Mouse (Mus musculus) kidney, postnatal 14 days (tissue): ENCODE results near the gene Colgalt2.
A peak's percentile ranks its signal among the peaks of the same experiment; 100 is the strongest.

ENCODE experiments used
- DNase-seq: peaks from one replicate; pipeline ENCODE4 v3.0.0; 2022; ENCODE audit warnings: mixed read lengths

Gene Colgalt2

GRCm38 (mm10) chr1:152538817-152539216, 139.2 kb downstream of the Colgalt2 start:
- peak; percentile 60 for DNase-seq

DNA sequence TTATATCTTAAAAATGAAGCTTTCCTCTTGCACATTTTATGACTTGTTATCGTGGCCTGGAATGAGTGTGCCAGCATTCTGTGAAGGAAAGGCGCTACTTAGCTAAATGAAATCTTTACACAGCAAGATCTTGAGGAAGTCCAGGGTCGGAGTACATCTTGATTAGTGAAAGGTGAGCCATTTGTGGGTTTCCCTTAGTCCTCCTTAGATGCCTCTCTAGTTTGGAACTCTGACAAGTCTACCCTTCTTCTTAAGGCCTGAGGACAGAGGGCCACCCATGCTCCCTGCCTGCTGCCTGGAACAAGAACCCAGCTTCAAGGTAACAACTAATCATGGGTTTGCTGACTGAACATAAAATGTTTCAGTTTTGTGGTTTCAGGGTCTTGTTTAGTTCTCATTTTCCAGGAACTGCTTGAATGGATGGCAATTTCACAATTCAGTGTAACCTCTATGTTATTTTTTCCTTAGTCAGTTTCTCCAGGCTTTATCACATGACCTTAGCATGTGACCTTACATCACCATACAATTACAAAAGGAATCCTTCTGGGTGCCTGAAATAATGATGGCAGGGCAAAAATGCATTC, 140.8 kb downstream of the Colgalt2 start:
- DNase-seq: no peak

- no peak for DNase-seq
Observed at GRCm38 (mm10) chr1:152542747-152543378, 143.2 kb downstream of the Colgalt2 start.

GRCm38 (mm10) chr1:152543449-152544159, 144.0 kb downstream of the Colgalt2 start:
- no peak for DNase-seq

- DNase-seq: peak; percentile 31
Observed at GRCm38 (mm10) chr1:152549061-152549738, 149.6 kb downstream of the Colgalt2 start.

DNA sequence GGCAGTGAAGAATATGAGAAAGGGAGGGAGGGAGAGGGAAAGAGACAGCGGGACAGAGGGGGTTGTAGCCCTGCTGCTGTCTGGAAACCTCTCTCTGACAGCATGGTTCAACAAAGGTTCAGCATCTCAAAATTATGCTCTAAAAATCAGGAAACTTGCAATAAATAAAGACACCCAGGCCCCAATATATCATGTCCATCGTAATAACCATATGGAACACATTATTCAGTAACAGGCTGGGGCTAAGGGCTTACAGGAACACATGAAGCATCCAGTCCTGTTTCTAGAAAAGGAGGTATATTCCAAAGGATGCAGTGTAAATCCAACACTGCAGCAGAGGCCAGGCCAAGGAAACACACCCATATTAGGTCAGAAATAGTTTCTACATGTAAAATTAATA, 150.9 kb downstream of the Colgalt2 start:
- DNase-seq: no peak

DNA sequence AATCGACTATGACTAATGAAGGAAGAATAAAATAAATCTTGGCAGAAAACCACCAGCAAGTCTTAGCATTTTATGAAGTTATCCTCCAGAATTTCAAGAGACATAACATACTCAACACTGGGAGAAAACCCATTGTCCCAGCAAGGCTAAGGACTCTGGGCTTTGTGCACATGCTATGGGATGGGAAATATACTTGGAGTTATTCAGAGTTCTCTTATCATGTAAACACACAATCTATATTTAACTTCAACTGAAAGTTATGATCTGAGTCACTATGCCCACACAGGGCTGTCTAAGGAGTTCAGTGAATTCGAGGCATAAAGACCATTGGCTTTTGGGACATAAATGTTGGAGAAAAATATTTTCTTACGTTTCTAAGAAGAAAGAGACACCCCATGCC, 151.3 kb downstream of the Colgalt2 start:
- no peak for DNase-seq

GRCm38 (mm10) chr1:152553912-152554547, 154.4 kb downstream of the Colgalt2 start:
- no peak for DNase-seq

- DNase-seq: peak; percentile 75
Observed at GRCm38 (mm10) chr1:152555944-152556573, 156.4 kb downstream of the Colgalt2 start.

DNA sequence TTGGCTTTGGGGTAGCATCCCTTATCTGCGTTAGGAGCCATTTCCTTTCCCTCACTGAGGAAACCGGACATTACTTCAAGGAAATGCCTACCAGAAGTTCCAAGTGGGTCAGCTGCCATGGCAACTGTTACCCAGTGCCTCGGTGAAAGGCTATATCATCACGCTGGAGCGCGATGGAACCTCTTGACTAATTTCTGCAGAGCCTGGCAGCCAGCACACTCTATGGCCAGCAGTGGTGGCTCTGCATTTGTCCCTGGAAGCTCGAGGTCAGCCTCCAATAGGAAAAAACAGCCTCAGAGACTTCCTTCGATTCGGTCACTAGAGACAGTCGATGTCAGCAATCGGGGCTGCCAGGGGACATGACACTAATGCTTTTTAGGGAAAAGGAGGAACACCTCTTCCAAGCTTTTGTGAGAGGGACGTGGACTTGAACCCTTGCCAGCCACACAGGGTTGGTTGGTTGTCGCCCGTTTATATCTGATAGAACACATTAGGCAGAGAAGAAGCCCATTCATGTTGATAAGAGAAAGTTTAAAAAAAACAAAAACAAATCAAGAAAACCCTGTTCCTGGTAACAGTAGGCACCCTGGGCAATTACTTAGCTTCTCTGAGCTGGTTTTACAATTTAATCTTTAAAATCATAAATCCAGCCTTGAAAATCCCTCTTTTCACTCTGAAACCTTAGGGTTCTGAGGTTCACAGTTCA, 157.1 kb downstream of the Colgalt2 start:
- peak; percentile 58 for DNase-seq
